In genomic region chr16:25042669-25043440, GRCm38 (mm10) we compare ENCODE assay signal across 13 mouse cellular contexts.
DNase-seq lines count a peak whose midpoint lies in the region; ATAC-seq and TF ChIP-seq lines count a peak whose summit lies in the region.
"Had no signal": no experiment of that assay in that cellular context is flagged by ENCODE, and none has a peak within 500 bp of the region (broad histone marks: within the 10 kb centered on the region; RNA-seq: fewer than 3 reads in every experiment).

No protein-coding gene starts in this region.

- no peaks in the 10 kb centered on the region for H3K27me3 ChIP-seq in lung, embryonic 16.5 days (ENCODE audit: control insufficient read depth, insufficient read depth, low read depth, low read length)
- no peaks in the 10 kb centered on the region for H3K27me3 ChIP-seq in heart, postnatal 0 days (ENCODE audit: control insufficient read depth, insufficient read depth, low read length)
- H3K27me3 ChIP-seq in liver, embryonic 12.5 days (replicated peaks), result peaks cover 3% of the 10 kb centered on the region; the same call in 1 of the 2 replicates
- H3K27me3 ChIP-seq: lung, embryonic 15.5 days; Patski had no signal

- no peaks in the 10 kb centered on the region for H3K9me3 ChIP-seq in lung, embryonic 16.5 days (ENCODE audit: control insufficient read depth, low read length)
- no peaks in the 10 kb centered on the region for H3K9me3 ChIP-seq in heart, postnatal 0 days (replicated peaks; ENCODE audit: control insufficient read depth, low read length)
- H3K9me3 ChIP-seq in liver, embryonic 12.5 days (replicated peaks), result no peaks in the 10 kb centered on the region
- H3K9me3 ChIP-seq: forebrain, embryonic 10.5 days; lung, embryonic 15.5 days had no signal

- H3K36me3 ChIP-seq in lung, embryonic 16.5 days (ENCODE audit: control insufficient read depth, insufficient read depth, low read length), result no peaks in the 10 kb centered on the region
- H3K36me3 ChIP-seq in heart, postnatal 0 days (replicated peaks; ENCODE audit: control insufficient read depth, insufficient read depth, low read length), result no peaks in the 10 kb centered on the region
- no peaks in the 10 kb centered on the region for H3K36me3 ChIP-seq in liver, embryonic 12.5 days
- H3K36me3 ChIP-seq: forebrain, embryonic 10.5 days; lung, embryonic 15.5 days had no signal

- H3K9ac ChIP-seq in lung, embryonic 16.5 days (ENCODE audit: low read length), result no peak overlapping the region
- H3K9ac ChIP-seq in heart, postnatal 0 days (replicated peaks; ENCODE audit: low read depth, low read length), result no peak overlapping the region
- no peak overlapping the region for H3K9ac ChIP-seq in liver, embryonic 12.5 days
- H3K9ac ChIP-seq: lung, embryonic 15.5 days had no signal

- H3K27ac ChIP-seq in lung, embryonic 16.5 days (ENCODE audit: low read length), result no peak overlapping the region; the same call in 1 of the 2 replicates
- peak overlapping the region; percentile 70 for H3K27ac ChIP-seq in heart, postnatal 0 days (ENCODE audit: low read depth)
- H3K27ac ChIP-seq in liver, embryonic 12.5 days, result no peak overlapping the region
- H3K27ac ChIP-seq: forebrain, embryonic 10.5 days had no signal

- 45% methylated on average over 8 of the region's 8 CpGs for WGBS in lung, embryonic 16.5 days
- WGBS in heart, postnatal 0 days, result 42% methylated on average over 8 of the region's 8 CpGs
- WGBS in liver, embryonic 12.5 days (ENCODE audit: insufficient replicate concordance), result 50% methylated on average over 8 of the region's 8 CpGs

- TF ChIP-seq EP300 in heart, postnatal 0 days (IDR thresholded peaks at IDR 0.05; ENCODE audit: low read depth), result no peak

- DNase-seq in gastrocnemius, adult 18-20 months (ENCODE audit: low spot score), result peak; percentile 61
- no peak for DNase-seq in gastrocnemius, postnatal 25 days
- no peak for DNase-seq in lung, postnatal 14 days
- DNase-seq in heart, postnatal 0 days (ENCODE audit: low spot score), result no peak
- DNase-seq in spleen, postnatal 10 days (ENCODE audit: low spot score in 2 of 2), result no peak
- no peak for DNase-seq in adrenal gland, adult 8-10 months
- DNase-seq: spleen, adult 18-20 months; thymus, postnatal 25 days had no signal

- H3K4me3 ChIP-seq in lung, embryonic 16.5 days (ENCODE audit: low read length), result no peak overlapping the region
- H3K4me3 ChIP-seq in heart, postnatal 0 days (ENCODE audit: low read depth, low read length), result no peak overlapping the region
- no peak overlapping the region for H3K4me3 ChIP-seq in liver, embryonic 12.5 days
- H3K4me3 ChIP-seq: forebrain, embryonic 10.5 days; lung, embryonic 15.5 days had no signal

- no peak overlapping the region for H3K4me2 ChIP-seq in lung, embryonic 16.5 days (ENCODE audit: low read depth, low read length)
- no peak overlapping the region for H3K4me2 ChIP-seq in heart, postnatal 0 days (ENCODE audit: low read depth, low read length)
- no peak overlapping the region for H3K4me2 ChIP-seq in liver, embryonic 12.5 days
- H3K4me2 ChIP-seq: lung, embryonic 15.5 days had no signal

- peaks cover 21% of the 10 kb centered on the region for H3K4me1 ChIP-seq in lung, embryonic 16.5 days (replicated peaks; ENCODE audit: control insufficient read depth, insufficient read depth, low read length)
- H3K4me1 ChIP-seq in heart, postnatal 0 days (ENCODE audit: control insufficient read depth, insufficient read depth), result peaks cover 16% of the 10 kb centered on the region
- no peaks in the 10 kb centered on the region for H3K4me1 ChIP-seq in liver, embryonic 12.5 days

- ATAC-seq in lung, embryonic 16.5 days (ENCODE audit: low read depth), result peak; percentile 65
- no peak for ATAC-seq in heart, postnatal 0 days (ENCODE audit: insufficient read depth, low read depth)
- ATAC-seq in liver, embryonic 12.5 days, result no peak

- TF ChIP-seq CTCF in heart, postnatal 0 days (IDR thresholded peaks at IDR 0.05; ENCODE audit: low read depth), result no peak
